Mouse (Mus musculus) kidney, adult 8-10 months (tissue): ENCODE data around the gene Cfap299.
"Not testable (repeated sequence)": the region's sequence is repeated elsewhere in the genome, so short reads cannot be mapped to it uniquely, and the experiment has no call there.

Experiments used
- DNase-seq, 2 experiments: peaks; one replicate each; pipeline ENCODE4 v3.0.0; 2022

Gene Cfap299

GRCm38 (mm10) chr5:98541333-98541732 is 212.2 kb downstream of the Cfap299 start:
- no peak for DNase-seq

- no peak for DNase-seq
Measured at GRCm38 (mm10) chr5:98550285-98550684, 221.2 kb downstream of the Cfap299 start.

- DNase-seq = no peak
Measured at GRCm38 (mm10) chr5:98550873-98551272, 221.8 kb downstream of the Cfap299 start.

GRCm38 (mm10) chr5:98552395-98552794 is 223.3 kb downstream of the Cfap299 start, which contains the start of gene Gm11111:
Gene Gm11111 (plus strand): TSS chr5:98552695.
- DNase-seq = no peak

- DNase-seq = no peak
Measured at GRCm38 (mm10) chr5:98552811-98553601, 223.9 kb downstream of the Cfap299 start.

GRCm38 (mm10) chr5:98561301-98561700 is 232.2 kb downstream of the Cfap299 start:
- peak; percentile 4 to 17 for DNase-seq

- DNase-seq = no peak
Measured at GRCm38 (mm10) chr5:98562806-98563205, 233.7 kb downstream of the Cfap299 start.

- no peak for DNase-seq
Measured at GRCm38 (mm10) chr5:98563801-98564200, 234.7 kb downstream of the Cfap299 start.

GRCm38 (mm10) chr5:98566461-98567193 is 237.5 kb downstream of the Cfap299 start:
- no peak for DNase-seq

GRCm38 (mm10) chr5:98568481-98568880 is 239.4 kb downstream of the Cfap299 start:
- no peak for DNase-seq

- no peak for DNase-seq
Measured at GRCm38 (mm10) chr5:98569029-98569513, 240.0 kb downstream of the Cfap299 start.

- no peak for DNase-seq
Measured at GRCm38 (mm10) chr5:98572392-98572791, 243.3 kb downstream of the Cfap299 start.

GRCm38 (mm10) chr5:98574711-98575470 is 245.8 kb downstream of the Cfap299 start:
- DNase-seq = no peak

GRCm38 (mm10) chr5:98575471-98575834 is 246.3 kb downstream of the Cfap299 start:
- no peak for DNase-seq

- DNase-seq = not testable (repeated sequence)
Measured at GRCm38 (mm10) chr5:98576538-98576937, 247.4 kb downstream of the Cfap299 start.

- DNase-seq = no peak
Measured at GRCm38 (mm10) chr5:98578398-98578797, 249.3 kb downstream of the Cfap299 start.

- DNase-seq = no peak
Measured at GRCm38 (mm10) chr5:98580811-98581210, 251.7 kb downstream of the Cfap299 start.

GRCm38 (mm10) chr5:98582051-98582450 is 252.9 kb downstream of the Cfap299 start:
- no peak for DNase-seq

- no peak for DNase-seq
Measured at GRCm38 (mm10) chr5:98585915-98586314, 256.8 kb downstream of the Cfap299 start.

GRCm38 (mm10) chr5:98613511-98613910 is 284.4 kb downstream of the Cfap299 start:
- DNase-seq = no peak

- no peak for DNase-seq
Measured at GRCm38 (mm10) chr5:98616902-98617301, 287.8 kb downstream of the Cfap299 start.

- DNase-seq = no peak
Measured at GRCm38 (mm10) chr5:98617416-98617815, 288.3 kb downstream of the Cfap299 start.

GRCm38 (mm10) chr5:98650345-98650744 is 321.2 kb downstream of the Cfap299 start:
- DNase-seq = no peak
